Mouse (Mus musculus): ENCODE data around the gene Dab2. TPM values are rescaled to one million over a fixed set of nuclear protein-coding genes. Genes with fewer than 3 reads are reported as not detected.

Dab2 gene
- polyA plus RNA-seq, 1 experiment = not detected

DNA sequence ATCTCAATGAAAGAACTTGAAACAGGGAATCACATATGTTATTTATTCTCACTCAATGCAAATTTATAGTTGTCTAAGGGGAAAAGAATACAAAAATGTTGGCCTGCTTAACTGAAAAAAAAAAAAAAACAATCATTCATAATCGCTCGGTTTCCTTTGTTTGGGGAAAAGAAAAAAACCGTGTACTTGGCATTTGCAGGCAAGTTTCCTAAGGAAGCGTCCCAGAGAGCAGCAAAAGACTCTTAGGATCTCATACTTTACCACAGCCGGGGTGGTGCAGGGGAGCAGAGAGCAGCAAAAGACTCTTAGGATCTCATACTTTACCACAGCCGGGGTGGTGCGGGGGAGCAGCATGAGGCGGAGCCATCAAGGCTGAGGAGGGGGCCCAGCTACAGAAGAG, 161.8 kb downstream of the Dab2 start:
- H3K4me3 ChIP-seq (replicated peaks) = no peak overlapping the region
- H3K27me3 ChIP-seq (ENCODE audit: control insufficient read depth) = no peaks in the 10 kb centered on the region
- no peaks in the 10 kb centered on the region for H3K9me3 ChIP-seq (ENCODE audit: control insufficient read depth, low read length)
- TF ChIP-seq TAL1 (IDR thresholded peaks at IDR 0.05; ENCODE audit: low read length) (no peak), GATA1 (IDR thresholded peaks at IDR 0.05; ENCODE audit: low read length) (no peak)
- H3K4me1 ChIP-seq (ENCODE audit: control insufficient read depth) = no peaks in the 10 kb centered on the region
- H3K36me3 ChIP-seq (ENCODE audit: control insufficient read depth) = no peaks in the 10 kb centered on the region

DNA sequence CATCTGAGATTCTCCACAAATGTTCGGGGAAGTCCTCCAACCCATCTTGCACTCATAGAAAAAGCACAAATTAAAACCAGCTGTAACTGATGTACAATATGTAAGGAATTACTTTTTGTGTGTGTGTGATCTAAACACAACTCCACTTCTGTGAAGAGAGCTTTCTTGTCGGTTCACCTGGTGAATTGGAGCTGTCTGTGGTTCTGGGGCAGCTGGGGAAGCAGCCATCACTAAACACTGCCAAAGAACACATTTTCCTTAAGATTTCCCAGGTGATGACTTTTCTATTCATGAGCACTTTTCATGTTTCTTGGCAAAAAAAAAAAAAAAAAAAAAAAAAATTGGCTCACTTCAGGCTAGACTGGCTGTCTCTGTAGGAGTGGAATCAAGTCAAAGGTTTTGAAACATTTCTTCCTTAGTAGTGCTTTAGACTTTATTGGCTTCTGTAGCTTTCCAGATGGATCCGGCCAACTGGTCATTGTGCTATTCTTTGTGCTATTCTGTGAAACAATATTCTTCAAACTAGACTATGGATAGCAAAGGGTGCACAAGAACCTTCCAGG, 163.9 kb downstream of the Dab2 start:
- Histone ChIP-seq H3K9me3 (ENCODE audit: control insufficient read depth, low read length) (no peaks in the 10 kb centered on the region), H3K4me3 (replicated peaks) (no peak overlapping the region), H3K27me3 (ENCODE audit: control insufficient read depth) (no peaks in the 10 kb centered on the region), H3K4me1 (ENCODE audit: control insufficient read depth) (no peaks in the 10 kb centered on the region), H3K36me3 (ENCODE audit: control insufficient read depth) (no peaks in the 10 kb centered on the region)
- no peak for TF ChIP-seq GATA1 (IDR thresholded peaks at IDR 0.05; ENCODE audit: low read length)
- TF ChIP-seq TAL1 (IDR thresholded peaks at IDR 0.05; ENCODE audit: low read length) = no peak

DNA sequence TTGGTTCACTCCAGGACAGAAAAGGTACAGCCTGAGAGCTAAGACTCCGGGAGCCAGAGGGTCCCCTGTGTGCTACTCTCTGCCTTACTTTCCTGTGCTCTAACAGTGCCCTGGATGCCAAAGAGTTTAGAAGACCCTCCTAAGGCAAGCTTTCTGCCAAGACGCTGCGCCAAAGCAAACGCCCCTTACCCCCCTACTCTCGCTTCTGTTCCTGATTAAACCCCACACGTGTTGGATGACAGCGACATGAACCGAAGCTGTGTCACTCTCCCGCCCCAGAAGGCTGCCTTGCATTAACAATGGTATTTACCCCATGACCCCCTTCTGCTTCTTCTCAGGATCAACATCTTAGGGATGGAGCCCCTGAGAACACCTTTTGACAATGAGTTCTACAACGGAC, 167.4 kb downstream of the Dab2 start:
- Histone ChIP-seq H3K27me3 (ENCODE audit: control insufficient read depth) (no peaks in the 10 kb centered on the region), H3K36me3 (ENCODE audit: control insufficient read depth) (no peaks in the 10 kb centered on the region), H3K9me3 (ENCODE audit: control insufficient read depth, low read length) (no peaks in the 10 kb centered on the region), H3K4me1 (ENCODE audit: control insufficient read depth) (no peaks in the 10 kb centered on the region), H3K4me3 (replicated peaks) (no peak overlapping the region)
- no peak for TF ChIP-seq TAL1 (IDR thresholded peaks at IDR 0.05; ENCODE audit: low read length)
- no peak for TF ChIP-seq GATA1 (IDR thresholded peaks at IDR 0.05; ENCODE audit: low read length)

DNA sequence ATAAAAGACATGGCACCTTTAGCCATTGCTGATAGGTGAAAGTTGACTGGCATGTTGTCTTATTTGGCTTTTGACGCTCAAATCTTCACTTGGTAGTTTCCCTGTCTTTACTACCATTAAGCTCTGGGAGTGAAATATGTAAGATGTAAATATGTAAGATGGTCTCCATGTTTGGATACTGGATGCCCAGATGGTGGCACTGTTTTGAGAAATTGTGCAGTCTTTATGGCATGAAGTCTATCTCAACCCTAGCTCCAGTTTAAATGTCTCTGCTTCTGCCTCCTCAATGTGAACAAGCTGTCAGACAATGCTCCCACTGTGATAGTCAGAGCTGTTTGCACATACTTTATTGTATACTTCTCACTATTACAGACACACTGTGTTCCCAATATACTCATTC, 169.3 kb downstream of the Dab2 start:
- TF ChIP-seq TAL1 (IDR thresholded peaks at IDR 0.05; ENCODE audit: low read length) = no peak
- TF ChIP-seq GATA1 (IDR thresholded peaks at IDR 0.05; ENCODE audit: low read length) = no peak
- no peaks in the 10 kb centered on the region for H3K27me3 ChIP-seq (ENCODE audit: control insufficient read depth)
- no peak overlapping the region for H3K4me3 ChIP-seq (replicated peaks)
- no peaks in the 10 kb centered on the region for H3K4me1 ChIP-seq (ENCODE audit: control insufficient read depth)
- no peaks in the 10 kb centered on the region for H3K36me3 ChIP-seq (ENCODE audit: control insufficient read depth)
- H3K9me3 ChIP-seq (ENCODE audit: control insufficient read depth, low read length) = no peaks in the 10 kb centered on the region

DNA sequence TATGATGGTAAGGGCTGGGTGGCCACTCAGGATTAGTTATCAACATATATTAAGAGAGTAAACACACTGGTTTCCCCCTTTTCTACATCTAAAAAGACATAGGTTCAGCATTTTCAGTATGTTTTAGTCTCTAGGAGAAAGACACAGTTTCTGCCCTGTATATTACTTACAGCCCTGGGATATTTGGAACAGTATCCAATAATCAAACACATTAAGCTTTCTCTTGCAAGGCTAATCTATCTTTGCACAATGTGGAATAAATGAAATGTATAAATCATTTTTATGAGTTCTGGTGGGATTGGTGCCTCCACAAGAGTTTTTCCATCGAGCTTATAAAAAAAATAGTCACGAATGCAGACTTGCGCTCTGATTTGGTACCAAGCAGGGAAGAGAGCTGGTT, 169.8 kb downstream of the Dab2 start:
- Histone ChIP-seq H3K4me1 (ENCODE audit: control insufficient read depth) (no peaks in the 10 kb centered on the region), H3K36me3 (ENCODE audit: control insufficient read depth) (no peaks in the 10 kb centered on the region), H3K4me3 (replicated peaks) (no peak overlapping the region), H3K9me3 (ENCODE audit: control insufficient read depth, low read length) (no peaks in the 10 kb centered on the region), H3K27me3 (ENCODE audit: control insufficient read depth) (no peaks in the 10 kb centered on the region)
- TF ChIP-seq GATA1 (IDR thresholded peaks at IDR 0.05; ENCODE audit: low read length) (no peak), TAL1 (IDR thresholded peaks at IDR 0.05; ENCODE audit: low read length) (no peak)

DNA sequence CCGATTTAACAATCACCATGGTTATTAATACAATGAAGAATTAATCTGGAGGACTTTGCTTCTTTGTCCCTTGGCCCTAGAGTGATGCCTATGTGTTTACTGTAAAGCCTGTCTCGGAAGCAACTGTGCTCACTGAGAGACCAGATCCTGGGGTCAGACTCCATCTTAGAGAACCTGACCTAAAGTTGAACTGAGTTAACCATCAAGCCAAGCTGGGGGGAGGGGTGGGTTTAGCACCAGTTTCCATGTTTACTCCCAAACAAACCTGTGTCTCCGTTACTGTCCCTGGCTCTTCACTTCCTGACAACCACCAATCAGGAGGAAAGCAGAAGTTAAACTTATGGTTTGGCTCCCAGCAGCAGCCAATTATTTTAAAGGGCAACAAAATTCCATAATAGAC, 184.0 kb downstream of the Dab2 start:
- H3K4me1 ChIP-seq (ENCODE audit: control insufficient read depth) = no peaks in the 10 kb centered on the region
- TF ChIP-seq GATA1 (IDR thresholded peaks at IDR 0.05; ENCODE audit: low read length) (no peak), TAL1 (IDR thresholded peaks at IDR 0.05; ENCODE audit: low read length) (no peak)
- no peaks in the 10 kb centered on the region for H3K27me3 ChIP-seq (ENCODE audit: control insufficient read depth)
- H3K4me3 ChIP-seq (replicated peaks) = no peak overlapping the region
- 0 out of 2 replicates have a peak, but pooled peaks cover 2% of the 10 kb centered on the region for H3K9me3 ChIP-seq (ENCODE audit: control insufficient read depth, low read length)
- H3K36me3 ChIP-seq (ENCODE audit: control insufficient read depth) = no peaks in the 10 kb centered on the region

Other genes with a start within 250 kb of the Dab2 start
- gene C9, start 145.5 kb downstream of the Dab2 start, polyA plus RNA-seq (2012) = not detected in 2 replicates
- 15.8 and 39.5 TPM in 2 replicates for gene Fyb, start 223.1 kb downstream of the Dab2 start, polyA plus RNA-seq (2012)

Measured in erythroblast, embryonic 14.5 days (primary cell).